Mouse (Mus musculus) MEL (cell line): Measurements from ENCODE around the gene Hs6st3. TPM values are rescaled to one million over a fixed set of nuclear protein-coding genes. Genes with fewer than 3 reads are reported as not detected.

ENCODE experiments used
- DNase-seq: peaks from one replicate; pipeline ENCODE4 v3.0.0; 2011; ENCODE audit warnings: low read depth, low spot score
- H3K27ac ChIP-seq: 2 replicates; pipeline ENCODE4 v1.5.1; 2012; ENCODE audit warnings: low read depth, mild to moderate bottlenecking, control low read depth, low read length, moderate library complexity; ENCODE audit not compliant: control insufficient read depth
- H3K27me3 ChIP-seq, 2 experiments: fragments of 150-350 bp in 1 of 2; sonication (generic) in 1 of 2; 2 replicates each; pipeline ENCODE4 v1.6.1; 2012; ENCODE audit warnings: low read length in 2 of 2, mild to moderate bottlenecking in 2 of 2, improper control_type of control experiment in 1 of 2, moderate library complexity in 1 of 2; ENCODE audit not compliant: insufficient read depth in 2 of 2, control insufficient read depth in 1 of 2
- H3K36me3 ChIP-seq, 2 experiments: 2 replicates each; pipeline ENCODE4 v1.6.1; 2012 to 2014; ENCODE audit warnings: low read length in 2 of 2, improper control_type of control experiment in 1 of 2, inconsistent platforms in 1 of 2, mild to moderate bottlenecking in 1 of 2; ENCODE audit not compliant: insufficient read depth in 2 of 2, control insufficient read depth in 1 of 2
- H3K4me1 ChIP-seq, 2 experiments: fragments of 150-350 bp in 1 of 2; sonication (generic) in 1 of 2; 2 replicates each; pipeline ENCODE4 v1.6.1; 2012; ENCODE audit warnings: low read length in 2 of 2, improper control_type of control experiment in 1 of 2, mild to moderate bottlenecking in 1 of 2; ENCODE audit not compliant: insufficient read depth in 2 of 2, control insufficient read depth in 1 of 2
- H3K4me3 ChIP-seq, 2 experiments: fragments of 150-350 bp in 1 of 2; sonication (generic) in 1 of 2; 2 replicates each; pipeline ENCODE4 v1.5.1; 2012; ENCODE audit warnings: low read depth in 2 of 2, low read length in 2 of 2, mild to moderate bottlenecking in 2 of 2, moderate library complexity in 2 of 2, control low read depth in 1 of 2, improper control_type of control experiment in 1 of 2; ENCODE audit not compliant: control insufficient read depth in 1 of 2, insufficient read depth in 1 of 2
- H3K79me2 ChIP-seq: 2 replicates; pipeline ENCODE4 v1.6.1; 2012; ENCODE audit warnings: mild to moderate bottlenecking, low read length, moderate library complexity; ENCODE audit not compliant: control insufficient read depth, poor library complexity, insufficient read depth
- H3K9ac ChIP-seq: 2 replicates; pipeline ENCODE4 v1.6.1; 2012; ENCODE audit warnings: low read depth, mild to moderate bottlenecking, control low read depth, low read length, moderate library complexity; ENCODE audit not compliant: control insufficient read depth, poor library complexity, severe bottlenecking
- H3K9me3 ChIP-seq: fragments of 150-350 bp; sonication (generic); replicated peaks from 2 replicates; pipeline ENCODE4 v1.6.1; 2012; ENCODE audit warnings: mild to moderate bottlenecking, low read length, improper control_type of control experiment, moderate library complexity; ENCODE audit not compliant: insufficient read depth
- CHD1 ChIP-seq: IDR thresholded peaks from 2 replicates; pipeline ENCODE4 v1.6.1; 2012; ENCODE audit warnings: low read depth, mild to moderate bottlenecking, inconsistent platforms, low read length, improper control_type of control experiment
- CHD2 ChIP-seq: IDR thresholded peaks from 2 replicates; pipeline ENCODE4 v1.6.1; 2011; ENCODE audit warnings: low read length, improper control_type of control experiment
- CTCF ChIP-seq, 3 experiments: IDR thresholded peaks in 2 of 3; conservative IDR thresholded peaks in 1 of 3; 2 replicates each; pipeline ENCODE4 v1.5.1; 2011 to 2012; ENCODE audit warnings: low read length in 3 of 3, low read depth in 2 of 3, mild to moderate bottlenecking in 2 of 3, improper control_type of control experiment in 1 of 3, inconsistent platforms in 1 of 3, mixed read lengths in 1 of 3, moderate library complexity in 1 of 3; ENCODE audit not compliant: control insufficient read depth in 1 of 3, insufficient read depth in 1 of 3, poor library complexity in 1 of 3, severe bottlenecking in 1 of 3
- E2F4 ChIP-seq: IDR thresholded peaks from 2 replicates; pipeline ENCODE4 v1.6.1; 2011; ENCODE audit warnings: low read depth, low read length, improper control_type of control experiment, borderline replicate concordance
- ELF1 ChIP-seq: IDR thresholded peaks from 2 replicates; pipeline ENCODE4 v1.6.1; 2014; ENCODE audit warnings: low read depth, mild to moderate bottlenecking, inconsistent platforms, low read length, improper control_type of control experiment, moderate library complexity
- ETS1 ChIP-seq: IDR thresholded peaks from 2 replicates; pipeline ENCODE4 v1.6.1; 2012; ENCODE audit warnings: low read depth, mild to moderate bottlenecking, inconsistent platforms, low read length, improper control_type of control experiment, moderate library complexity
- GATA1 ChIP-seq: IDR thresholded peaks from 2 replicates; pipeline ENCODE4 v1.6.1; 2011; ENCODE audit warnings: low read depth, low read length, improper control_type of control experiment
- HCFC1 ChIP-seq: IDR thresholded peaks from 2 replicates; pipeline ENCODE4 v1.6.1; 2012; ENCODE audit warnings: low read depth, mild to moderate bottlenecking, inconsistent platforms, low read length, improper control_type of control experiment, moderate library complexity
- JUND ChIP-seq: IDR thresholded peaks from 2 replicates; pipeline ENCODE4 v1.6.1; 2011; ENCODE audit warnings: low read depth, mild to moderate bottlenecking, improper control_type of control experiment, low read length
- MXI1 ChIP-seq: IDR thresholded peaks from 2 replicates; pipeline ENCODE4 v1.6.1; 2011; ENCODE audit warnings: mild to moderate bottlenecking, low read depth, low read length, improper control_type of control experiment
- MYC ChIP-seq: IDR thresholded peaks from 2 replicates; pipeline ENCODE4 v1.6.1; 2011; ENCODE audit warnings: low read depth, mild to moderate bottlenecking, low read length, improper control_type of control experiment, moderate library complexity
- NELFE ChIP-seq: IDR thresholded peaks from 2 replicates; pipeline ENCODE4 v1.6.1; 2011; ENCODE audit warnings: low read depth, low read length, improper control_type of control experiment
- POLR2A ChIP-seq, 2 experiments: IDR thresholded peaks; 2 replicates each; pipeline ENCODE4 v1.6.1; 2011 to 2012; ENCODE audit warnings: low read length in 2 of 2, mild to moderate bottlenecking in 2 of 2, control low read depth in 1 of 2, improper control_type of control experiment in 1 of 2, low read depth in 1 of 2, moderate library complexity in 1 of 2; ENCODE audit not compliant: control insufficient read depth in 1 of 2, insufficient read depth in 1 of 2, poor library complexity in 1 of 2
- POLR2AphosphoS2 ChIP-seq: IDR thresholded peaks from 2 replicates; pipeline ENCODE4 v1.6.1; 2011; ENCODE audit warnings: low read length, improper control_type of control experiment
- POLR2AphosphoS5 ChIP-seq: IDR thresholded peaks from 2 replicates; pipeline ENCODE4 v1.6.1; 2012; ENCODE audit warnings: low read depth, borderline replicate concordance, mild to moderate bottlenecking, inconsistent platforms, low read length, moderate library complexity, mixed read lengths
- RCOR1 ChIP-seq: IDR thresholded peaks from 2 replicates; pipeline ENCODE4 v1.6.1; 2012; ENCODE audit warnings: low read depth, mild to moderate bottlenecking, inconsistent platforms, low read length, improper control_type of control experiment
- SMC3 ChIP-seq: IDR thresholded peaks from 2 replicates; pipeline ENCODE4 v1.6.1; 2011; ENCODE audit warnings: low read depth, low read length, improper control_type of control experiment
- TAL1 ChIP-seq: IDR thresholded peaks from 2 replicates; pipeline ENCODE4 v1.6.1; 2012; ENCODE audit warnings: mild to moderate bottlenecking, inconsistent platforms, low read length, moderate library complexity, mixed read lengths
- TBP ChIP-seq: IDR thresholded peaks from 2 replicates; pipeline ENCODE4 v1.8.0; 2011; ENCODE audit warnings: low read depth, low read length, improper control_type of control experiment
- TCF12 ChIP-seq: IDR thresholded peaks from 2 replicates; pipeline ENCODE4 v1.6.1; 2014; ENCODE audit warnings: low read depth, mild to moderate bottlenecking, inconsistent platforms, low read length, improper control_type of control experiment, moderate library complexity
- UBTF ChIP-seq: IDR thresholded peaks from 2 replicates; pipeline ENCODE4 v1.6.1; 2012; ENCODE audit warnings: low read depth, mild to moderate bottlenecking, inconsistent platforms, low read length, improper control_type of control experiment, moderate library complexity, borderline replicate concordance; ENCODE audit not compliant: insufficient read depth
- USF1 ChIP-seq: IDR thresholded peaks from 2 replicates; pipeline ENCODE4 v1.6.1; 2014; ENCODE audit warnings: low read depth, mild to moderate bottlenecking, inconsistent platforms, low read length, improper control_type of control experiment, moderate library complexity
- USF2 ChIP-seq, 2 experiments: IDR thresholded peaks; 2 replicates each; pipeline ENCODE4 v1.6.1; 2011 to 2012; ENCODE audit warnings: improper control_type of control experiment in 2 of 2, low read length in 2 of 2, borderline replicate concordance in 1 of 2, inconsistent platforms in 1 of 2, low read depth in 1 of 2, mild to moderate bottlenecking in 1 of 2; ENCODE audit not compliant: insufficient read depth in 1 of 2
- ZMIZ1 ChIP-seq: IDR thresholded peaks from 2 replicates; pipeline ENCODE4 v1.6.1; 2012; ENCODE audit warnings: low read depth, mild to moderate bottlenecking, inconsistent platforms, low read length, improper control_type of control experiment, moderate library complexity
- polyA plus RNA-seq, 2 experiments: library from polyadenylated mRNA; stranded (reverse) in 1 of 2; unstranded in 1 of 2; fragments of >175 nt in 1 of 2; fragments of >200 nt in 1 of 2; gene quantifications; 2 replicates each; pipeline versions ENCODE4 v1.2.1 to v1.2.4; 2012; ENCODE audit warnings: low replicate concordance in 2 of 2, low read depth in 1 of 2; ENCODE audit not compliant: insufficient read length in 2 of 2, insufficient read depth in 1 of 2, missing spikeins in 1 of 2
- total RNA-seq: library from RNA; depleted of rRNA; stranded (reverse); fragments of 300-350 nt; gene quantifications from 2 replicates; pipeline ENCODE4 v1.2.3, GENCODE M21; 2012

The Hs6st3 gene
- total and polyA plus RNA-seq, 3 experiments = not detected

DNA sequence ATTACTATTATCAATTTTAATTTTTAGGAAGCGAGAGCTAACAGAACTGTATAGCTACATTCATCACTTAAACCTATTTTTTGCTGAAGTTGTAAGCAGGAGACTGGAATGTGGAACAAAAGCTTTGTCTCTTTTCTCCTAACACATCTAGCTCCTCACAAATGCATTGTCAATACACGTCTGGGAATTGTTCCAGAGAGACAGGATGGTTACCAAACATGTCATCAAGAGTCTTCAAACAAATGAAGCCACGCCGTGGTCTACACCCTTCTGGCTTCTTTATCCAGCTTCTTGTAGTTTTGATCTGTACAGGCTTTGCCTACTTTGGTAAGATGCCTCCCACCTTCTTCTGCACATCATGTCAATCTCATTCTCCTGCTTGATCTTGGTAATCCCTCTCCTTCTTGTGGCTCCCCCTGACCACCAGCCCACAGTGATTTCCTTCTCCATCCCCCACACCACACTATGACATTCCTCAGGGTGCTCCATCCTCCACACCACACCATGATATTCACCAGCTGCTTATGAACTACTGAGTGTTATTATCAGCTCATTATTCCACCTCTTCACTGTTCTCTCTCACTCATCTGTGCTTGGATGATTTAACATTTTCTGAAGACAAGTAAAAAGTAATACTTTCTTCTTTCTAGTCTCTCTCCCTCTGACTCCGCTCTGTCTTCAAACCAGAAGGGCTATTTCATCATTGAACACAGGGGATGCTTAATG, 351.0 kb downstream of the Hs6st3 start:
- Histone ChIP-seq H3K27ac (no peak overlapping the region), H3K36me3 (no peaks in the 10 kb centered on the region), H3K79me2 (no peaks in the 10 kb centered on the region), H3K4me3 (no peak overlapping the region), H3K9me3 (no peaks in the 10 kb centered on the region), H3K4me1 (no peaks in the 10 kb centered on the region), H3K9ac (no peak overlapping the region), H3K27me3 (no peaks in the 10 kb centered on the region)
- no peak for TF ChIP-seq CHD2
- TF ChIP-seq RCOR1 = no peak
- TF ChIP-seq CTCF (IDR thresholded peaks at IDR 0.05 in 2 of 3, conservative IDR thresholded peaks at IDR 0.05 in 1 of 3; ENCODE audit: control insufficient read depth in 1 of 3, insufficient read depth in 1 of 3, low read depth in 2 of 3, low read length in 3 of 3, poor library complexity in 1 of 3, severe bottlenecking in 1 of 3) = no peak
- TF ChIP-seq USF2 (IDR thresholded peaks at IDR 0.05; ENCODE audit: borderline replicate concordance in 1 of 2, insufficient read depth in 1 of 2, low read depth in 1 of 2, low read length in 2 of 2) = no peak
- TF ChIP-seq GATA1 = no peak
- no peak for TF ChIP-seq ELF1
- no peak for TF ChIP-seq JUND
- TF ChIP-seq TBP = no peak
- no peak for TF ChIP-seq HCFC1
- TF ChIP-seq UBTF = no peak
- TF ChIP-seq MXI1 = no peak
- no peak for DNase-seq

DNA sequence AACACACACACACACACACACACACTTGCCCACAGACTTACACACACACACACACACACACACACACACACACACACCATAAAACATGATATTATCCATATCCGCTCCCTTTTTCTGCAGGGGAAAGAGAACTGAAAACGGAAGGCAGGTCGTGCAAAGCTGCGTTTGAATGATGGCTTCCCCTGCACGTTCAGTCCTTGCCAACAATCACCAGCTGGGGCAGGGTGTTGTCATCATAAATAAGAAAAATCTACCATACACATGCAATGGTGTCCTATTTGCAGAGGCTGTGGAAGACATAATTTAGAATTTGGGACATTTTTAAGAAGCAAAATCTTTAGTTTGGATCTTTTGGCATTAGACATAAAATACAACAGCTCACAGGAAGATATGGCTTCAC, 382.5 kb downstream of the Hs6st3 start:
- Histone ChIP-seq H3K9ac (no peak overlapping the region), H3K4me1 (no peaks in the 10 kb centered on the region), H3K79me2 (no peaks in the 10 kb centered on the region), H3K27me3 (no peaks in the 10 kb centered on the region), H3K4me3 (no peak overlapping the region), H3K27ac (no peak overlapping the region), H3K36me3 (no peaks in the 10 kb centered on the region), H3K9me3 (no peaks in the 10 kb centered on the region)
- no peak for TF ChIP-seq POLR2AphosphoS2
- no peak for TF ChIP-seq ETS1
- TF ChIP-seq CHD1 = no peak
- no peak for TF ChIP-seq MYC
- no peak for TF ChIP-seq USF1
- no peak for TF ChIP-seq SMC3
- no peak for TF ChIP-seq E2F4
- TF ChIP-seq POLR2AphosphoS5 = no peak
- no peak for TF ChIP-seq TAL1
- TF ChIP-seq NELFE = no peak
- TF ChIP-seq TBP = no peak
- no peak for TF ChIP-seq HCFC1
- TF ChIP-seq POLR2A (IDR thresholded peaks at IDR 0.05; ENCODE audit: control insufficient read depth in 1 of 2, insufficient read depth in 1 of 2, low read depth in 1 of 2, low read length in 2 of 2, poor library complexity in 1 of 2) = no peak
- no peak for TF ChIP-seq ZMIZ1
- no peak for TF ChIP-seq TCF12
- TF ChIP-seq ELF1 = no peak
- TF ChIP-seq CTCF (IDR thresholded peaks at IDR 0.05 in 2 of 3, conservative IDR thresholded peaks at IDR 0.05 in 1 of 3; ENCODE audit: control insufficient read depth in 1 of 3, insufficient read depth in 1 of 3, low read depth in 2 of 3, low read length in 3 of 3, poor library complexity in 1 of 3, severe bottlenecking in 1 of 3) = no peak
- DNase-seq = no peak
